14 mouse cellular contexts compared by ENCODE assay signal in the genomic region with DNA sequence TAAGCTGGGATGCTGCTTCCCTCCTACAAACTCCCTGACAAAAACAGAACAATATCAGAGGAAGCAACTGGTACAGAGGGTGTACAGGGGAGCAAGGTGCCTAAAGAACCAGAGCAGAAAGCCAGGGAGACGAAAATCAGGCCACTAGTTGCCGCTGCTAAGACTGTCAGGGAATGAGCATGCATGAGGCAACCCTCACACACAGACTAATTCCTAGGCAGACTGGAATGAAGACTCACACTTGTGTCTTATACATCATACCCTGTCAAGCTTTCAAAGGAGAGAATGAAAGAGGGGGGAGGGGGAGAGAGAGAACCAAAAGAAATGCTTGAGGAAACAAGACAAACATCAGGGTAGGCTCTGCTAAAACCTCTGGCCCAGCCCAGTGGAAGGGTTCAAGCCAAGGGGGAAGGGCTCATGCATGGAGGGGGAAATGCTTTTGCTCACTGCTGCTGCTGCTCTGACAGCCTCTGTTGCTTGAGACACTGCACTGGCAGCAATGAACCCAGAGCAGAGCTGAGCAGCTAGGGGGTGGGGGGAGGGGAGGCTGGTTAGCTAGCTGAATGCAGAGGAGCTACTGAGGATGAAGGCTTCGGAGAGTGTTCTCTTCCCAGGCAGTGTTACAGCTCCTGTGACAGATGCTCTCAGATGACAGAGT.
DNase-seq lines count a peak whose midpoint lies in the region; ATAC-seq and TF ChIP-seq lines count a peak whose summit lies in the region.
"Had no signal": no experiment of that assay in that cellular context is flagged by ENCODE, and none has a peak within 500 bp of the region (broad histone marks: within the 10 kb centered on the region; RNA-seq: fewer than 3 reads in every experiment).

No protein-coding gene starts in this region.

- 32% methylated on average over 3 of the region's 3 CpGs for WGBS in midbrain, embryonic 11.5 days
- WGBS in midbrain, postnatal 0 days, result 42% methylated on average over 3 of the region's 3 CpGs
- WGBS in hindbrain, embryonic 14.5 days, result 25% methylated on average over 3 of the region's 3 CpGs
- 66% methylated on average over 3 of the region's 3 CpGs for WGBS in kidney, embryonic 16.5 days

- H3K27ac ChIP-seq in midbrain, embryonic 11.5 days (ENCODE audit: low read depth, low read length), result no peak overlapping the region
- no peak overlapping the region for H3K27ac ChIP-seq in midbrain, postnatal 0 days (ENCODE audit: low read depth, low read length)
- no peak overlapping the region for H3K27ac ChIP-seq in hindbrain, embryonic 14.5 days
- H3K27ac ChIP-seq in kidney, embryonic 16.5 days (ENCODE audit: low read length), result no peak overlapping the region
- H3K27ac ChIP-seq: heart, embryonic 10.5 days; kidney, embryonic 15.5 days had no signal

- H3K4me3 ChIP-seq in midbrain, embryonic 11.5 days (ENCODE audit: low read depth, low read length), result no peak overlapping the region
- H3K4me3 ChIP-seq in midbrain, postnatal 0 days (ENCODE audit: low read depth, low read length), result no peak overlapping the region
- no peak overlapping the region for H3K4me3 ChIP-seq in hindbrain, embryonic 14.5 days (replicated peaks; ENCODE audit: low read length)
- no peak overlapping the region for H3K4me3 ChIP-seq in kidney, embryonic 16.5 days (ENCODE audit: low read length)
- H3K4me3 ChIP-seq: erythroblast, embryonic 14.5 days; heart, embryonic 10.5 days; kidney, embryonic 15.5 days had no signal

- H3K9me3 ChIP-seq in midbrain, embryonic 11.5 days (ENCODE audit: control insufficient read depth, low read length), result no peaks in the 10 kb centered on the region
- H3K9me3 ChIP-seq in midbrain, postnatal 0 days (ENCODE audit: low read length), result no peaks in the 10 kb centered on the region
- H3K9me3 ChIP-seq in hindbrain, embryonic 14.5 days (ENCODE audit: control insufficient read depth, low read length), result 0 out of 2 replicates have a peak, but pooled peaks cover 3% of the 10 kb centered on the region
- H3K9me3 ChIP-seq in kidney, embryonic 16.5 days (ENCODE audit: low read length), result no peaks in the 10 kb centered on the region
- H3K9me3 ChIP-seq: heart, embryonic 10.5 days; kidney, embryonic 15.5 days had no signal

- H3K27me3 ChIP-seq in midbrain, embryonic 11.5 days (ENCODE audit: control insufficient read depth, insufficient read depth, low read length), result no peaks in the 10 kb centered on the region
- no peaks in the 10 kb centered on the region for H3K27me3 ChIP-seq in midbrain, postnatal 0 days (ENCODE audit: insufficient read depth, low read length)
- no peaks in the 10 kb centered on the region for H3K27me3 ChIP-seq in hindbrain, embryonic 14.5 days (ENCODE audit: control insufficient read depth, insufficient read depth, low read length)
- H3K27me3 ChIP-seq in kidney, embryonic 16.5 days (ENCODE audit: insufficient read depth, low read length), result no peaks in the 10 kb centered on the region
- H3K27me3 ChIP-seq: kidney, embryonic 15.5 days had no signal

- DNase-seq in midbrain, embryonic 11.5 days (ENCODE audit: low spot score, missing footprints), result peak; percentile 85
- no peak for DNase-seq in midbrain, postnatal 0 days (ENCODE audit: low spot score)
- DNase-seq in embryo, embryonic 10 days (ENCODE audit: low spot score), result peak; percentile 38
- DNase-seq in hindbrain, embryonic 14.5 days (ENCODE audit: low spot score), result no peak
- DNase-seq in yolk sac, embryonic 10.5 days (ENCODE audit: low spot score), result peak; percentile 1
- DNase-seq in cerebellum, postnatal 14 days, result no peak
- DNase-seq: cerebellum, adult 9-11 months; heart, postnatal 14 days; lung, adult 2 months; lung, postnatal 4 days had no signal

- H3K4me1 ChIP-seq in midbrain, embryonic 11.5 days (ENCODE audit: control insufficient read depth, insufficient read depth, low read length), result no peaks in the 10 kb centered on the region; the same call in 1 of the 2 replicates
- H3K4me1 ChIP-seq in midbrain, postnatal 0 days (ENCODE audit: insufficient read depth, low read length), result no peaks in the 10 kb centered on the region
- no peaks in the 10 kb centered on the region for H3K4me1 ChIP-seq in hindbrain, embryonic 14.5 days (replicated peaks; ENCODE audit: control insufficient read depth, insufficient read depth, low read length)
- no peaks in the 10 kb centered on the region for H3K4me1 ChIP-seq in kidney, embryonic 16.5 days (ENCODE audit: insufficient read depth, low read length)
- H3K4me1 ChIP-seq: kidney, embryonic 15.5 days had no signal

- no peak overlapping the region for H3K9ac ChIP-seq in midbrain, embryonic 11.5 days (ENCODE audit: low read length)
- no peak overlapping the region for H3K9ac ChIP-seq in midbrain, postnatal 0 days (replicated peaks; ENCODE audit: low read length, poor library complexity, severe bottlenecking)
- no peak overlapping the region for H3K9ac ChIP-seq in hindbrain, embryonic 14.5 days
- no peak overlapping the region for H3K9ac ChIP-seq in kidney, embryonic 16.5 days (replicated peaks; ENCODE audit: low read length)
- H3K9ac ChIP-seq: kidney, embryonic 15.5 days had no signal

- no peaks in the 10 kb centered on the region for H3K36me3 ChIP-seq in midbrain, embryonic 11.5 days (ENCODE audit: control insufficient read depth, insufficient read depth, low read length)
- H3K36me3 ChIP-seq in midbrain, postnatal 0 days (ENCODE audit: insufficient read depth, low read length), result no peaks in the 10 kb centered on the region
- no peaks in the 10 kb centered on the region for H3K36me3 ChIP-seq in hindbrain, embryonic 14.5 days (replicated peaks; ENCODE audit: control insufficient read depth, insufficient read depth)
- H3K36me3 ChIP-seq in kidney, embryonic 16.5 days (ENCODE audit: insufficient read depth, low read length), result no peaks in the 10 kb centered on the region
- H3K36me3 ChIP-seq: heart, embryonic 10.5 days; kidney, embryonic 15.5 days had no signal

- no peak for TF ChIP-seq CTCF in midbrain, postnatal 0 days (IDR thresholded peaks at IDR 0.05)

- ATAC-seq in midbrain, embryonic 11.5 days (ENCODE audit: low FRiP score), result peak; percentile 77
- no peak for ATAC-seq in midbrain, postnatal 0 days (ENCODE audit: low FRiP score)
- ATAC-seq in hindbrain, embryonic 14.5 days (ENCODE audit: low FRiP score), result peak; percentile 53; the same call in 1 of the 2 replicates
- no peak for ATAC-seq in kidney, embryonic 16.5 days (ENCODE audit: low FRiP score, low TSS enrichment)

- H3K4me2 ChIP-seq in midbrain, embryonic 11.5 days, result no peak overlapping the region
- H3K4me2 ChIP-seq in midbrain, postnatal 0 days (ENCODE audit: low read depth, low read length, poor library complexity, severe bottlenecking), result no peak overlapping the region
- H3K4me2 ChIP-seq in hindbrain, embryonic 14.5 days (replicated peaks), result no peak overlapping the region
- H3K4me2 ChIP-seq in kidney, embryonic 16.5 days (replicated peaks; ENCODE audit: low read depth, low read length), result no peak overlapping the region
- H3K4me2 ChIP-seq: kidney, embryonic 15.5 days had no signal

Comparison
In these comparisons a context has a peak if more than half of its experiments do, and no peak if none do; other contexts are left out.
1. ATAC-seq: peak in midbrain, embryonic 11.5 days (single experiment) and hindbrain, embryonic 14.5 days (single experiment); none in midbrain, postnatal 0 days (single experiment) and kidney, embryonic 16.5 days (single experiment).
2. DNase-seq: peak in midbrain, embryonic 11.5 days (single experiment), embryo, embryonic 10 days (single experiment) and yolk sac, embryonic 10.5 days (single experiment); none in midbrain, postnatal 0 days (single experiment), hindbrain, embryonic 14.5 days (single experiment) and cerebellum, postnatal 14 days (0 of 2).